Mouse (Mus musculus): ENCODE data around the gene Svep1. TPM values are rescaled to one million over a fixed set of nuclear protein-coding genes. Genes with fewer than 3 reads are reported as not detected.
A peak's percentile ranks its signal among the peaks of the same experiment; 100 is the strongest.

Svep1 gene
- total and polyA plus RNA-seq, 3 experiments, result not detected

- Histone ChIP-seq H3K36me3 (ENCODE audit: control insufficient read depth in 1 of 2, insufficient read depth in 2 of 2, low read length in 2 of 2) (no peaks in the 10 kb centered on the region), H3K4me3 (ENCODE audit: control insufficient read depth in 1 of 2, insufficient read depth in 1 of 2, low read depth in 2 of 2, low read length in 2 of 2) (no peak overlapping the region), H3K9me3 (replicated peaks; ENCODE audit: insufficient read depth, low read length) (no peaks in the 10 kb centered on the region), H3K4me1 (ENCODE audit: control insufficient read depth in 1 of 2, insufficient read depth in 2 of 2, low read length in 2 of 2) (no peaks in the 10 kb centered on the region), H3K27me3 (ENCODE audit: control insufficient read depth in 1 of 2, insufficient read depth in 2 of 2, low read length in 2 of 2) (no peaks in the 10 kb centered on the region), H3K79me2 (ENCODE audit: control insufficient read depth, insufficient read depth, low read length, poor library complexity) (no peaks in the 10 kb centered on the region), H3K27ac (ENCODE audit: control insufficient read depth, low read depth, low read length) (no peak overlapping the region), H3K9ac (ENCODE audit: control insufficient read depth, low read depth, low read length, poor library complexity, severe bottlenecking) (no peak overlapping the region)
- DNase-seq (ENCODE audit: low read depth, low spot score), result peak; percentile 11
- TF ChIP-seq CTCF (IDR thresholded peaks at IDR 0.05 in 2 of 3, conservative IDR thresholded peaks at IDR 0.05 in 1 of 3; ENCODE audit: control insufficient read depth in 1 of 3, insufficient read depth in 1 of 3, low read depth in 2 of 3, low read length in 3 of 3, poor library complexity in 1 of 3, severe bottlenecking in 1 of 3) (peak; percentile 10 to 44 (median 35); a peak in 4 of 6 replicates), ZMIZ1 (IDR thresholded peaks at IDR 0.05; ENCODE audit: low read depth, low read length) (no peak), SMC3 (IDR thresholded peaks at IDR 0.05; ENCODE audit: low read depth, low read length) (peak; percentile 39), USF1 (IDR thresholded peaks at IDR 0.05; ENCODE audit: low read depth, low read length) (no peak), RAD21 (IDR thresholded peaks at IDR 0.05; ENCODE audit: low read depth, low read length) (peak; percentile 14), EP300 (IDR thresholded peaks at IDR 0.05; ENCODE audit: low read depth in 1 of 2, low read length in 2 of 2) (no peak), GATA1 (IDR thresholded peaks at IDR 0.05; ENCODE audit: low read depth, low read length) (no peak), UBTF (IDR thresholded peaks at IDR 0.05; ENCODE audit: borderline replicate concordance, insufficient read depth, low read depth, low read length) (no peak)
These were observed 45.7 kb upstream of the Svep1 start for GRCm38 (mm10) chr4:58252381-58252780.

- Histone ChIP-seq H3K4me3 (ENCODE audit: control insufficient read depth in 1 of 2, insufficient read depth in 1 of 2, low read depth in 2 of 2, low read length in 2 of 2) (no peak overlapping the region), H3K36me3 (ENCODE audit: control insufficient read depth in 1 of 2, insufficient read depth in 2 of 2, low read length in 2 of 2) (no peaks in the 10 kb centered on the region), H3K9me3 (replicated peaks; ENCODE audit: insufficient read depth, low read length) (no peaks in the 10 kb centered on the region), H3K4me1 (ENCODE audit: control insufficient read depth in 1 of 2, insufficient read depth in 2 of 2, low read length in 2 of 2) (no peaks in the 10 kb centered on the region), H3K27ac (ENCODE audit: control insufficient read depth, low read depth, low read length) (no peak overlapping the region), H3K79me2 (ENCODE audit: control insufficient read depth, insufficient read depth, low read length, poor library complexity) (no peaks in the 10 kb centered on the region), H3K27me3 (ENCODE audit: control insufficient read depth in 1 of 2, insufficient read depth in 2 of 2, low read length in 2 of 2) (no peaks in the 10 kb centered on the region; a peak in 1 of 4 replicates), H3K9ac (ENCODE audit: control insufficient read depth, low read depth, low read length, poor library complexity, severe bottlenecking) (no peak overlapping the region)
- no peak for DNase-seq (ENCODE audit: low read depth, low spot score)
- TF ChIP-seq ETS1 (IDR thresholded peaks at IDR 0.05; ENCODE audit: low read depth, low read length) (no peak), KAT2A (conservative IDR thresholded peaks at IDR 0.05; ENCODE audit: low read depth, low read length) (no peak), ZMIZ1 (IDR thresholded peaks at IDR 0.05; ENCODE audit: low read depth, low read length) (no peak), CHD1 (IDR thresholded peaks at IDR 0.05; ENCODE audit: low read depth, low read length) (no peak)
These were observed 38.9 kb upstream of the Svep1 start for GRCm38 (mm10) chr4:58245544-58245943.

GRCm38 (mm10) chr4:58240416-58240815 is 33.8 kb upstream of the Svep1 start:
- no peak for DNase-seq (ENCODE audit: low read depth, low spot score)
- Histone ChIP-seq H3K4me1 (ENCODE audit: control insufficient read depth in 1 of 2, insufficient read depth in 2 of 2, low read length in 2 of 2) (no peaks in the 10 kb centered on the region), H3K36me3 (ENCODE audit: control insufficient read depth in 1 of 2, insufficient read depth in 2 of 2, low read length in 2 of 2) (no peaks in the 10 kb centered on the region), H3K4me3 (ENCODE audit: control insufficient read depth in 1 of 2, insufficient read depth in 1 of 2, low read depth in 2 of 2, low read length in 2 of 2) (no peak overlapping the region), H3K79me2 (ENCODE audit: control insufficient read depth, insufficient read depth, low read length, poor library complexity) (no peaks in the 10 kb centered on the region), H3K9ac (ENCODE audit: control insufficient read depth, low read depth, low read length, poor library complexity, severe bottlenecking) (no peak overlapping the region), H3K27ac (ENCODE audit: control insufficient read depth, low read depth, low read length) (no peak overlapping the region), H3K9me3 (replicated peaks; ENCODE audit: insufficient read depth, low read length) (no peaks in the 10 kb centered on the region), H3K27me3 (ENCODE audit: control insufficient read depth in 1 of 2, insufficient read depth in 2 of 2, low read length in 2 of 2) (no peaks in the 10 kb centered on the region; a peak in 1 of 4 replicates)
- no peak for TF ChIP-seq SMC3 (IDR thresholded peaks at IDR 0.05; ENCODE audit: low read depth, low read length)
- TF ChIP-seq E2F4 (IDR thresholded peaks at IDR 0.05; ENCODE audit: borderline replicate concordance, low read depth, low read length), result no peak
- TF ChIP-seq ZNF384 (IDR thresholded peaks at IDR 0.05; ENCODE audit: low read depth, low read length), result no peak
- no peak for TF ChIP-seq MAX (IDR thresholded peaks at IDR 0.05; ENCODE audit: low read length)
- no peak for TF ChIP-seq POLR2A (IDR thresholded peaks at IDR 0.05; ENCODE audit: control insufficient read depth in 1 of 2, insufficient read depth in 1 of 2, low read depth in 1 of 2, low read length in 2 of 2, poor library complexity in 1 of 2)
- TF ChIP-seq ELF1 (IDR thresholded peaks at IDR 0.05; ENCODE audit: low read depth, low read length), result no peak
- TF ChIP-seq MYC (IDR thresholded peaks at IDR 0.05; ENCODE audit: low read depth, low read length), result no peak
- TF ChIP-seq POLR2AphosphoS5 (IDR thresholded peaks at IDR 0.05; ENCODE audit: borderline replicate concordance, low read depth, low read length), result no peak
- no peak for TF ChIP-seq NELFE (IDR thresholded peaks at IDR 0.05; ENCODE audit: low read depth, low read length)
- no peak for TF ChIP-seq MAZ (IDR thresholded peaks at IDR 0.05; ENCODE audit: low read depth, low read length)
- no peak for TF ChIP-seq GATA1 (IDR thresholded peaks at IDR 0.05; ENCODE audit: low read depth, low read length)
- no peak for TF ChIP-seq RAD21 (IDR thresholded peaks at IDR 0.05; ENCODE audit: low read depth, low read length)
- TF ChIP-seq RCOR1 (IDR thresholded peaks at IDR 0.05; ENCODE audit: low read depth, low read length), result no peak

Data from MEL (cell line).